Mouse (Mus musculus): ENCODE data around the gene Gtf2a1.

- TF ChIP-seq POLR2A (IDR thresholded peaks at IDR 0.05; ENCODE audit: borderline replicate concordance, low read depth, low read length) (no peak), CTCF (IDR thresholded peaks at IDR 0.05; ENCODE audit: low read depth, low read length) (no peak)
Observed at GRCm38 (mm10) chr12:91549471-91549870, 40.8 kb downstream of the Gtf2a1 start.
